In the genomic region with DNA sequence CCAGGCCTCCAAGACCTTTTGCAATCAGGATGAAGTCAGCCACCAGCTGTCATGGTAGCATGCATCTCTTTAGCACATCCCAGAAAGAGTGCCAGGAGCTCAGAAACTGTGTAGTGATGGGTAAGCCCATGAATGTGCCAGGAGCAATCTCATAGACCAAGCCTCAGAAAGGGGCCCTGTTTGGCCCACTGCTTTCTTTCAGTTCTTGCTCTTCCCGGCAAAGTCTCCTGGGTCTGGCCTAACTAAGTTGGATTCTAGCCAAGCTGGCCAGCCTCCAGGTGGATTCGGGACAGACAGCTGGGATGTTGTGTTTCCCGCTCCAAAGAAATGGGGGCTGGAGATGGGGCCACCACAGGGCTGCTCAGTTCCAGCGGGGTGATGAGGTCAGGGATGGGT, we compare ENCODE assay signal across 10 mouse cellular contexts. TPM values are rescaled to one million over a fixed set of nuclear protein-coding genes. Genes with fewer than 3 reads are reported as not detected.
DNase-seq lines count a peak whose midpoint lies in the region; ATAC-seq and TF ChIP-seq lines count a peak whose summit lies in the region.
"Had no signal": no experiment of that assay in that cellular context is flagged by ENCODE, and none has a peak within 500 bp of the region (broad histone marks: within the 10 kb centered on the region; RNA-seq: fewer than 3 reads in every experiment).

No protein-coding gene starts in this region.

- peak; percentile 93 to 95 for DNase-seq in heart, adult 18-20 months
- DNase-seq in Muller cell, postnatal 12 days (ENCODE audit: inconsistent ontology term) = peak; percentile 72
- peak; percentile 91 for DNase-seq in gastrocnemius, adult 18-20 months (ENCODE audit: low spot score)
- peak; percentile 81 for DNase-seq in kidney, adult 2 months
- DNase-seq in lung, postnatal 10 days = peak; percentile 93
- peak; percentile 44 to 71 for DNase-seq in urinary bladder, postnatal 36 days (ENCODE audit: low spot score in 2 of 2)
- no peak for DNase-seq in thymus, postnatal 0 days (ENCODE audit: low spot score)

- H3K9ac ChIP-seq in heart, embryonic 11.5 days (ENCODE audit: low read depth, low read length) = no peak overlapping the region
- H3K9ac ChIP-seq: embryonic facial prominence, embryonic 12.5 days; liver, embryonic 15.5 days had no signal

- no peak for TF ChIP-seq POLR2A in kidney, adult 2 months (IDR thresholded peaks at IDR 0.05; ENCODE audit: low read depth, low read length)

- no peak overlapping the region for H3K4me2 ChIP-seq in heart, embryonic 11.5 days
- H3K4me2 ChIP-seq: embryonic facial prominence, embryonic 12.5 days; liver, embryonic 15.5 days had no signal

- ATAC-seq in heart, embryonic 11.5 days (replicated peaks; ENCODE audit: insufficient number of reproducible peaks, low FRiP score, low TSS enrichment) = no peak

- TF ChIP-seq CTCF in kidney, adult 2 months (conservative IDR thresholded peaks at IDR 0.05; ENCODE audit: insufficient read depth, insufficient read length, low read depth, low read length) = no peak

- no peak overlapping the region for H3K4me3 ChIP-seq in heart, embryonic 11.5 days (ENCODE audit: low read depth, low read length)
- no peak overlapping the region for H3K4me3 ChIP-seq in kidney, adult 2 months (ENCODE audit: insufficient read depth, low read depth, low read length)
- H3K4me3 ChIP-seq: embryonic facial prominence, embryonic 12.5 days; liver, embryonic 15.5 days had no signal

- H3K36me3 ChIP-seq in heart, embryonic 11.5 days (ENCODE audit: control insufficient read depth, insufficient read depth, low read length) = no peaks in the 10 kb centered on the region
- no peaks in the 10 kb centered on the region for H3K36me3 ChIP-seq in kidney, adult 2 months (ENCODE audit: control insufficient read depth, insufficient read depth, low read length)
- H3K36me3 ChIP-seq: embryonic facial prominence, embryonic 12.5 days; liver, embryonic 15.5 days had no signal

- no peak overlapping the region for H3K27ac ChIP-seq in heart, embryonic 11.5 days (ENCODE audit: low read depth, low read length)
- no peak overlapping the region for H3K27ac ChIP-seq in kidney, adult 2 months (ENCODE audit: insufficient read depth, low read depth, low read length)
- H3K27ac ChIP-seq: embryonic facial prominence, embryonic 12.5 days; liver, embryonic 15.5 days had no signal

- WGBS in heart, embryonic 11.5 days (ENCODE audit: insufficient replicate concordance) = 33% methylated on average over 4 of the region's 4 CpGs
- WGBS in kidney, adult 2 months = 19% methylated on average over 4 of the region's 4 CpGs

- H3K4me1 ChIP-seq in heart, embryonic 11.5 days (ENCODE audit: control insufficient read depth, insufficient read depth, low read length) = peaks cover 21% of the 10 kb centered on the region
- H3K4me1 ChIP-seq in kidney, adult 2 months (ENCODE audit: control insufficient read depth, insufficient read depth, low read length) = peaks cover 4% of the 10 kb centered on the region

- H3K9me3 ChIP-seq in heart, embryonic 11.5 days (replicated peaks; ENCODE audit: control insufficient read depth, low read length) = no peaks in the 10 kb centered on the region
- H3K9me3 ChIP-seq: embryonic facial prominence, embryonic 12.5 days; liver, embryonic 15.5 days had no signal

- peaks cover 2% of the 10 kb centered on the region; the same call in 1 of the 2 replicates for H3K27me3 ChIP-seq in heart, embryonic 11.5 days (ENCODE audit: control insufficient read depth, insufficient read depth, low read length)
- no peaks in the 10 kb centered on the region for H3K27me3 ChIP-seq in kidney, adult 2 months (replicated peaks; ENCODE audit: control insufficient read depth, insufficient read depth, low read length)
- H3K27me3 ChIP-seq: liver, embryonic 15.5 days had no signal

RNA-seq across cellular contexts. Expression of a gene that starts 17.0 kb away (rescaled TPM):
- total RNA-seq in heart, adult 18-20 months (2021) = 1 to 10 TPM; 3.8 to 5.3 TPM
- 9.0 and 12.7 TPM in 2 replicates for polyA plus RNA-seq in heart, embryonic 11.5 days (2014; fragmentation: Nextera tagmentation; extraction: Ambion mirVana)
- 1 to 10 TPM; 1.7 to 1.8 TPM for total RNA-seq in gastrocnemius, adult 18-20 months (2021)
- 1.1 and 1.2 TPM in 2 replicates for polyA plus RNA-seq in kidney, adult 2 months (2012; rRNA removed)
- polyA plus RNA-seq in thymus, postnatal 0 days (2015; fragmentation: Nextera tagmentation; extraction: Ambion mirVana) = 2.0 and 2.7 TPM in 2 replicates

RNA-seq across cellular contexts. Expression of a gene that starts 24.7 kb away (rescaled TPM):
- 10 to 100 TPM; 43.5 to 48.3 TPM for total RNA-seq in heart, adult 18-20 months (2021)
- 60.4 and 60.6 TPM in 2 replicates for polyA plus RNA-seq in heart, embryonic 11.5 days (2014; fragmentation: Nextera tagmentation; extraction: Ambion mirVana)
- total RNA-seq in gastrocnemius, adult 18-20 months (2021) = 10 to 100 TPM; 56.9 to 72.5 TPM
- 101 and 112 TPM in 2 replicates for polyA plus RNA-seq in kidney, adult 2 months (2012; rRNA removed)
- polyA plus RNA-seq in thymus, postnatal 0 days (2015; fragmentation: Nextera tagmentation; extraction: Ambion mirVana) = 106 and 110 TPM in 2 replicates

RNA-seq across cellular contexts. Expression of a gene that starts 43.6 kb away (rescaled TPM):
- total RNA-seq in heart, adult 18-20 months (2021) = 1 to 10 TPM; 1.4 to 2.1 TPM
- polyA plus RNA-seq in heart, embryonic 11.5 days (2014; fragmentation: Nextera tagmentation; extraction: Ambion mirVana) = 0.94 and 1.3 TPM in 2 replicates
- under 1 TPM; 0.39 to 1.00 TPM for total RNA-seq in gastrocnemius, adult 18-20 months (2021)
- polyA plus RNA-seq in kidney, adult 2 months (2012; rRNA removed) = 0.89 and 0.98 TPM in 2 replicates
- polyA plus RNA-seq in thymus, postnatal 0 days (2015; fragmentation: Nextera tagmentation; extraction: Ambion mirVana) = 3.2 and 3.4 TPM in 2 replicates
